Mouse (Mus musculus): Measurements from ENCODE around the gene St6galnac4.
A peak's percentile ranks its signal among the peaks of the same experiment; 100 is the strongest.

Gene St6galnac4

DNA sequence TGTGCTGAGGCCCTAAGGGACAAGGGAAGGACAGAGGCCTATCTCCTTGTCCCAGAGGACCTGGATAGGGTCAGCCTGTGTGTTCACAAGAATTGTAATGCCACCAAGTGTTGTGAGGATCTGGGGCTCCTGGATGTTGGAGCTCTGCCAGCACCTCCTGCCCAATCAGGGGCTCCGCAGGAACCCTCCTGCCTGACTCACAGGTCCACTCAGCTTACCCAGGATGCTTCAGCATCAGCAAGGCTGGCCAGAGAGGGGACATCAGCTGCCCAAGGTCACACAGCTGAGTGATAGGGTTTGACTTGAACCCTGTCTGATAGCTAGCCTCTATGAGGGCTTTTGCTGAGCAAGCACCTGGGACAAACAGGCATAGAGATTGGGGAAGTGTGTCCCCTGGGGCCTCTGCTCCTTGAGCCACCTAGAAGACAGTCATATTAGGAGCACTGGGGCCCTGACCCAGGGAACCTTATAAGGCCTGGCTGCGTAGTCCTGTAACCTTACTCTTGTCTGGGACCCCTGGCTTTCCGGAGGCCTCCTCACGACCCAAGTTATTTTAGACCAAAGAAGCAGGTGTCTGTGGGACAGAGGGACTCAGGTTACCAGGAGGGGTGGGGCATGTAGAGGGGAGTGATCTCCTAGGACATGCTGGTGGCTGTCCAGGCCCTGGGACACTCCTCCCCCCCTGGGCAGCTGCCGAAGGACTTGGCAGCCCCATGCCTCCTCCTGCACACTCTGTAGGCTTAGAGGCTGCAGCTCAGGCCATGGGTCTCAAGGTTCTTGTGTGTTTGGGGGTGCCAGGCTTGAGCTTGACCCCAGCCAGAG is 39.2 kb downstream of the St6galnac4 start:
- DNase-seq (ENCODE audit: low spot score in 2 of 2): peak; percentile 78 to 81

DNA sequence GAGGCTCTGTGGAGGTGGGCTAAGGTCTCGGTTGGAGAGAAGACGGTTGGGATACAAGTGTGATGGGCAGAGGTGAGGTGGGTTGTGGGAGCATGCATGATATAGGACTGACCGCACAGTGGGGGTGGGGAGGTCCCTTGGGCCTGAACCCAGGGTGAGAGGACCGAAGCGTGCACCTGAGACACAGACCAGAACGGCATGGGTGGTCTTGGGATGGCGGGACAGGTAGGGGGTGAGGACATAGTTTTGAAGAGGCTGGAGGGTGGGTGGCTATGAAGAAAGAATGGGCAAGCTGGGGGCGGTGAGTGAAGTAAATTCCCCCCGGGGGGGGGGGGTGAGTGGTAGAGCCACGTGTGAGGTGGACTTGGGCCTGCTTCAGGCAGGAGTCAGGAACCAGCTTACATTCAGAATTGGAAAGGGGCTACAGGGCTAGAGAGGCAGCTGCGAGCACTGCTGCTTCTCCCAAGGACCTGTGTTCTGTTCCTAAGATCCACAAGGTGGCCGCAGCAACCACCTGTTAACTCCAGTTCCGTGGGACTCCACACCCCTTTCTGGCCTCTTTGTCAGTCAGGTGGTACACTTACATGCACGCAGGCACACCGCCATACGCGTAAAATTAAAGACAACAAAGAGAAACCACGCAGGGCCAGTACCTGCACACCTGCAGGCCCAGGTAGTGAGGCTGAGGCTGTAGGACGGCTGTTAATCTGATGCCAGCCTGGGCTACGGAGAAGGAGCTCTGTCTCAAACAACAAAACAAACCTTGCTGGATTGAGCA is 40.6 kb downstream of the St6galnac4 start:
- peak in 1 of 2 experiments; percentile 59 for DNase-seq (ENCODE audit: low spot score in 2 of 2)

DNA sequence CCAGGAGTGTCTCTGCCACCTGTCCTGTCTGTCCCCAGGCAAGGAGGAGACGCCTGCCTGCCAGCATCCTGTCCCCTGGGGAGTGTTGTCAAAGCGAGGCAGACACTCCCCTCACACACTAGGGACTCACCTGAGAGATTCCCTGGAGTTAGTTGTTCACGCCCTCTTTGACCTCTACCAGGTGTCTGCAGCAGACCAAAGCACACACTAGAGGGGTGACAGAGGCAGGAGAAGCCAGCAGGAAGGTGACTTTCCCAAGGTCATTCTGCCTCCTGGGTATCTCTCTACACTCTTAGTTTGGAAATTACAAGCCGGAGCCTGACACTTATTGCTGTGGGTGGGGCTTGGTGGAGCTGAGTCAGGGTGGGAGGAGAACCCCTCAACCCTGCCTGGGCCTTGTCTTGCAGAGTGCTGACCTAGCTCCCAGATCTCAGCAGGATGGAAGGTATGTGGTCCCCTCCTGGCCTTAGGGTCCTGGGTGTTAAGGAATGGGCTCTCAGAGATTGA is 41.2 kb downstream of the St6galnac4 start:
- no peak for DNase-seq (ENCODE audit: low spot score in 2 of 2)

DNA sequence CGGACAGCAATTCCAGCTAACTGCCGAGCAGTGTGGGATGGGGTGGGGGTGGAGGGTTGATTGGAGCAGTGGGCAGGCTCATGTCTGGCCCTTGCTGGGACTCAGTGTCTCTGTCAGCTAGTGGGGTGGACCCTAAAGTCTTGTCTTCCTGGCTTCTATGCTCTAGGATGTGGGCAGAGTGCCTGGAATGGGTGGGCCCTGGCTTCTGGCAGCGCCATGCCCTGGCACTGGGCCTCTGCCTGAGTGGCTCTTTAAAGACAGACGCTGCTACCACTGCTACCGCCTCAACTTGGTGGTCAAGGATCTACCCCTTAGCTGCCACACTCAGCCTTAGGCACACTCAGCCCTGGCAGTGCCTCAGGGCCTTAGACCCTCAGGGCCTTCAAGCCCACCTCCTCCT is 41.8 kb downstream of the St6galnac4 start:
- DNase-seq (ENCODE audit: low spot score in 2 of 2): peak; percentile 85 to 88

DNA sequence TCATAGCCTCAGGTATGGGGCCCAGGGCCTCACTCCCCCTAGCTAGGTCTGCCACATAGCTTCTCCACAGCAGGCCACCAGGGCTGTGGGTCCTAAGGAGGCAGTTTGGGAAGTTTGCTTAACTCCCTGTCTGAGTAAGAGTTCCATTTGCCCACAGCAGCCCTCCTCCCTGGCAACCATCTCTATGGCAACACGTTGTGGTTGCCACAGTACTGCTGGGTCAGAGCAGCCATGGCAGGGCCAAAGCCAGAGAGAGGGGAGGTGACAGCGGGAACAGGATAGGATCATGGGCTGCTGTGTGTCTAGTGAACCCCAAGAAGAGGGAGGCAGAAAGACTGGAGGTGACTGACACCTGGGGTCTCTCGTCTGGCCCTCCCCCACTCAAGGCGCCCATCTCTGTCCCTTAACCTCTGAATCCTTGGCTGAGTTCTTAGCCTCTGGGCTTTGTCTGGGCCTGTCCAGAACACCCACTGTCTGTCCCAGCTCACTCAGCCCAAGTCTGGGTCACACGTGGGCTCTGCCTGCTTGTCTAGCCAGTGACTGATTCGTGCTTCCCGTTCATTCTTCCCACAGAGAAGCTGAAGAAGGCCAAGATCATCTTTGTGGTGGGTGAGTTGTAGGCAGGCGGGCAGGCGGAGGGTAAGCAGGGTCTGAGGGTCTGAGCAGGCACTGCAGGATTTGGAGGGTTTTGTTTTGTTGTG is 42.5 kb downstream of the St6galnac4 start:
- DNase-seq (ENCODE audit: low spot score in 2 of 2): peak; percentile 70 to 81

DNA sequence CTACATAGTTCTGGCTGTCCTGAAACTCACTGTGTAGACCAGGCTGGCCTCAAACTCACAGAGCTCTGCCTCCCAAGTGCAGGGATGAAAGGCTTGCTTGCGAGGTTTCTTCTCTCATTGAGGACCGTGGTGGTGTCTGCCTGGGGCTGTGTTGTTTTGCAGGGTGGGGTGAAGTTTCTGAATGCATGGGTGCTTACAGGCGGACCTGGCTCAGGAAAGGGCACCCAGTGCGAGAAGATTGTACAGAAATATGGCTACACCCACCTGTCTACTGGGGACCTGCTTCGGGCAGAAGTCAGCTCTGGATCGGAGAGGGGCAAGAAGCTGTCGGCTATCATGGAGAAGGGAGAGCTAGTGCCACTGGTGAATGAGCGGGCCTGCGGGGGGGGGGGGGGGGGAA is 43.1 kb downstream of the St6galnac4 start:
- DNase-seq (ENCODE audit: low spot score in 2 of 2): no peak

DNA sequence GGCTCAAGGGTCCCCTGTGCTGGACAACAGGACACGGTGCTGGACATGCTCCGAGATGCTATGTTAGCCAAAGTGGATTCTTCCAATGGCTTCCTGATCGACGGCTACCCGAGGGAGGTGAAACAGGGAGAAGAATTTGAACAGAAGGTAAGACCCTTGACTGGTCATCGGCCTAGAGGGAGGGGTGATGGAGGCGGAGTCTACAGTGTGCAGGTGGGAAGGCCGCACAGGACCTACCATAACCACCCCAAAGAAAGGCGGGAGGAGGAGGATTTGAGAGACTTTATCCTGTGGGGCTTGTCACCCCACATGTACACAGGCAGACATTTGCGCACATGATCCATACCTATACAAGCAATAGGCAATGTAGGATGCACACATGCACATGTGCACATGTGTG is 44.2 kb downstream of the St6galnac4 start:
- no peak for DNase-seq (ENCODE audit: low spot score in 2 of 2)

DNA sequence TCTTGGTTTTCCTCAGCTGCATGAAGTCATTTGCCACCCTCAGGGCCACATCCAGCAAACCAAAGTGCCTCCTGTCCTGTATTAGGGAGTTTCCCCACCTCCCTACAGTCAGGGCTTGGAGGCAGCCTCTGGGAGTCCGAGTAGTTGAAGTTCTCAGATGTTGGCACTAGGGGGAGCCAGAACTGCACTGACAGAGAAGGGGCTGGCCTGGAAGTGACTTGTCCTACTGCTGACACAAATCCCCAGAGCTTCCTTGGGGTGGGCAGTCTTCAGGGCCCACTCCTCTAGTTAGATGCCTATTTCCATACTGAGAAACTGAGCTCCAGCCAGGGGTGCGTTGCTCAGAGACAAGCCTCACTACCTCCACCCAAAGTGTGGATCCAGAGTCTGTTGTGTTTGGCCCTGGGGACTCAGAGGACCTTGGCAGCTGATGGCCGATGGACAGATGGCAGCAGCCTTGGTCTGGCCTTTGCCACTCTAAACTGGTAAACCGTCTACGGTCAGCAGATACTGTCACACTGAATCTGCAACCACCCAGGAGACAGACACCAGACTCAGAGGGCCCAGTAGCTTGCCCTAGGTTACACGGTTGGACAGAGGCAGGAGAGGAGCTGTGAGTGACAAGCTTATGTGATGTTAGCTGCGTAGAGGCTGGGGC is 45.0 kb downstream of the St6galnac4 start:
- DNase-seq (ENCODE audit: low spot score in 2 of 2): peak; percentile 75 to 83

DNA sequence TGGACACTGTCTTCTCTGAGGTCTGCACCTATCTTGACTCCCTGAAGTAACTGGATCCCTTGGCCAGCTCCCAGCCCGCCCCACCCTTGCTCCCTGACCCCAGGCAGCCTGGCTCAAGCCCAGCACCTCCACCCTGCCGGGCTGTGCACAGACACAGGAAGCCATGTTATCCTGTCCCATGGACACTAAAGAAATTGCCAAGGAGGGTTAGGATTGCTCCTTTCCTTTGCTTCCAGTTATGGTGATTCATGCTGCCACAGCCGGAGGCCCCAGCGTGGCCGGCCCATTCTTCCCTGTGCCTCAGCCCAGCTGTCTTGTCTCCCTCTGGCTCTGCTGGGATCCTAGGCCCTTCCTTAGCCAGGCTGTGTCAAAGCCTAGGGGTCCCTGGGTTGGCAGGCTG is 46.8 kb downstream of the St6galnac4 start:
- DNase-seq (ENCODE audit: low spot score in 2 of 2): no peak

DNA sequence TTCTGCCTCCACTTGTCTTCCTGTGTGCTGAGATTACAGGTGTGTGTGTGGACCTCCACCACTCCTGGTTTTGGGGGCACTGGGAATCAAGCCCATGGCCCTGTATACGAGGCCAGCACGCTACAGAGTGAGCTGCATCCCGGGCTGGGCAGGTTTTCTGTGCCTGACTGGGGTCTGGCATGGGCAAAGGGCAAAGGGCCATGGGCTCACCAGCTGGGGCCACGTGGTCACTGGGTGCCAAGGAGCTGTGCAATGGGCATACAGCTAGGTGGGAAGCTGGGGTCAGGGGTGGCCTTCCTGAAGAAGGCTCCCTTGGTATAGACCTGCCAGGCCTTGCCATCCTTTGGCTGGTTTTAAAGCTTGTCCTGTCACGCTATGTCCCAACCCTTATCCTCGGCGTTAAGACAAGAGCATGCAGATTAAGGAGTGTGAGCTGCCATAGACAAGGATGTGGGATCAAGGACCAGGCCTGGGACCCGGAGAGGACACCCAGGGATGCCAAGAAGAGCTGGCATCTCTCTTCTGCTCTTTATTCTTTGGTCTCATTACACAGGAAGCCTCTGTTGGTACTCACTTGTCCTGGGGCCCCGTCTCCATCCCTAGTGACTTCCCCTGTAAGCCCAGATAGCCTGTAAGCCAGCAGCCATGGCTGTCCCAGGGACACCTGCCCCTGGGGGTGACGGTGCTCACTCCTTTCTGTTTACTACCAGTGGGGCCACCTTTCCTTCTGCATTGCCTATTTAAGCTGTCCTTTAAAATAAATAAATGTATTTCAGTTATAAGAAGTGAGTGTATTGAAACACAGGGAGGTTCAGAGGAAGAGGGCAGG is 47.6 kb downstream of the St6galnac4 start:
- no peak for DNase-seq (ENCODE audit: low spot score in 2 of 2)

DNA sequence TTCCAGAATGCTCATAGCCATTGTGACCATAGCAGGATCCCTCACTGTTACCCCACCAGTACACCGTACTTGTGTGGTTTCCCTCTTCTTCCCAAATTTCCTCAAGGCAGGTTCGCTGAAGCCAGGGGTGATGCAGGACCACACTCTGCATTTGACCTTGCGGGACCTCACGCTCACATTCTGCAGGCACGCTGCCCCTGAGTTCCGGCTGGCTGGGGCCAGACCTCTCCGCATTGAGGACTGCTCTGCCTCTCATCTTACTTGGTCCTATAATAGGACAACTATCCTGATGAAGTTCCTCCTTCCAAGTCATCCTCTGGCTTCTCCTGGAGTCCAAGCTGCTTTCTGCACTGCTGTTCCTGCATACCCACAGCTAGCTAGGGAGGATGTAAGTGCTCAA is 49.7 kb downstream of the St6galnac4 start:
- no peak for DNase-seq (ENCODE audit: low spot score in 2 of 2)

DNA sequence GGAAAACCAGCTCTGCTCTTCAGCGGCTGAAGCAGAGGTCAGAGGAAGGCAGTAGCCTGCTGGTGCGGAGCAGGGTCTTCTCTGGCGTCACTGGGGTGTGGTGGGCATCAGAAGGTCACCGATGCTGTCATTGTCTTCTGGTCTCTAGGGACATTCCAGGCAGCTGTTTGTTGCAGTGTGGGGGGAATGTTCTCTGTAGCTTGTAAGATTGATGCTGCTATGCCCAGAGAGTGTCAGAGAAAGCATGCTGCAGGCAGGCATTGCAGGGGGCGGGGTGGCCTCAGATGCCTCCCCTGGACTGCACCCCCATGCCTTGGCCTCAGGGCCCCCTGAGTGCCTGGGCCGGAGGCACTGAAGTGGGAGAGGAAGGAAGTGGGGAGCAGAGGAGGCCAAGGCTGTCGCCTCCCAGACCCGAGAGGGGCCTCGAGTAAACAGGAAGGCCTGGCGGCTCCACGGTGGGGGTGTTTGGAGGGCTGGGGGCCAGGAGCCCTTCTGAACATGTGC is 50.9 kb downstream of the St6galnac4 start:
- DNase-seq (ENCODE audit: low spot score in 2 of 2): peak; percentile 58 to 59

DNA sequence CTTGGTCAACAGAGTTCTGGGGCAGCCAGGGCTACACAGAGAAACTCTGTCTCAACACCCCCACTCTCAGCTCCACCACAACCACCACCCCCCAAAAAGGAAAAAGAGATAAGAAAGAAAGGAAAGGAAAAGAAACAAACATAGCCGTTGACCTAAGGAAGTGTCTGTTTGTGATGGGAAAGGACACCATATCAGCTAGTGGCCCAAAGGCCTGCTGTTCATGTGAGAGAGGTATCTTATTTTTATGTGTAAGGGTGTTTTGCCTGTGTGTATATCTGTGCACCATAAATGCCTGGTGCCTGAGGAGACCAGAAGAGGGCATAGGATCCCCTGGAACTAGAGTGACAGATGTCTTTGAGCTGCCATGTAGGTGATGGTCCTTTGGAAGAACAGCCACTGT is 52.7 kb downstream of the St6galnac4 start:
- DNase-seq (ENCODE audit: low spot score in 2 of 2): no peak

DNA sequence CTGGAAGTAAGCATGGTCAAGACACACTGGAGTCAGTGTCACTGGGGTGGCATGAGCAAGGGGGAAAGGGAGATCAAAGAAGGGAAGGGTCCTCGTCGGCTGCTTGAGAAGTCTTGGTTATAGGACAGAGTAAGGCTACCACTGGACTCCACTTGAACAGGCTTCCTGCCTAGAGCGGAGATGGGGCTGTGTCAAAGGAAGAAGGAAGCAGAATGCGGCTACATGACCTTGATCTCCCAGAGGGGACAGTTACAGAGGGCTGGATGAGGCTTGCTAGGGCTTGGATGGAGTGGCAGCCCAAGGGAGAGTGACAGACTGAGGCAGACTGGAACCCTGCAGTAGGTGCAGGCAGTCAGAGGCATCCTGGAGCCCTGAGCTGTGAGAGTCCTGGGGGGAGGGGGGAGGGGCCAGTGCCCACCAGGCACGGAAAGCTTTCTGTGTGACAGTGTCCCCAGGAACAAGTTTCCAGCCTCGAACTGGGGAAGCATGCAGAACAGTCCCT is 53.7 kb downstream of the St6galnac4 start:
- DNase-seq (ENCODE audit: low spot score in 2 of 2): no peak

DNA sequence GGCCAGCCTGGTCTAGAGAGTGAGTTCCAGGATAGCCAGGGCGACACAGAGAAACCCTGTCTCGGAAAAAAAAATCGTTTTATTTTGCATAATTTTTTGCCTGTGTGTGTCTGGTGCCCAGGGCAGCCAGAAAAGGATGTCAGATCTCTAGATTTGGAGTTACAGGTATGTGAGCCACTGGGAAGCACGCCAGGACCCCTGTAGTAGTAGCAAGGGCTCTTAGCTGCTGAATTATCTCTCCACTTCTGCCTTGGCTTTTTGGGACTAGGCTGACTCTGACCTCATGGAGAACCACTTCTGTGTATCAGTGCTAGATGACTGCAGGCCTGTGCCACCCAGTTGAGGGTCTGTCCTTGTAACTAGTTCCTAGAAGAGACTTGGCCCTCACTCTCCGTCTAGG is 54.9 kb downstream of the St6galnac4 start:
- no peak for DNase-seq (ENCODE audit: low spot score in 2 of 2)

DNA sequence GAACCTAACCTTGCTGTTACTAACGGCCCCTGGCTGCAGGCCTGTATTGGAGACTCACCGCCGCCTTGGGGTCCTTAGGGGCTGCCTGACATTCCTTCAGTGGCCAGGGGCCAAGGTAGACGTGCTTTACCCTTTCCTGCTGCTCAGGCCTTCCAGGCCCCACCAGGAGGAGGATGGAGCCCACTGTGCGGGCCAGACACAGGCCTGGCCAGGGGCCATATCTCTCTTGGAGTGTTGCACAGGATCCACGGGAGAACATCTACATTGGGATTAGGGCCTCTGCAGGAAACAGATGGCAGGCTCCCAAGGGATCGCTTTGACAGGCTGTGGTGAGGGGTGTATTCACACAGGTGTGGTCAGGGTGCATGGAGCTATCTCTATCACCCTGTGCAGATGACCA is 55.9 kb downstream of the St6galnac4 start:
- no peak for DNase-seq (ENCODE audit: low spot score in 2 of 2)

DNA sequence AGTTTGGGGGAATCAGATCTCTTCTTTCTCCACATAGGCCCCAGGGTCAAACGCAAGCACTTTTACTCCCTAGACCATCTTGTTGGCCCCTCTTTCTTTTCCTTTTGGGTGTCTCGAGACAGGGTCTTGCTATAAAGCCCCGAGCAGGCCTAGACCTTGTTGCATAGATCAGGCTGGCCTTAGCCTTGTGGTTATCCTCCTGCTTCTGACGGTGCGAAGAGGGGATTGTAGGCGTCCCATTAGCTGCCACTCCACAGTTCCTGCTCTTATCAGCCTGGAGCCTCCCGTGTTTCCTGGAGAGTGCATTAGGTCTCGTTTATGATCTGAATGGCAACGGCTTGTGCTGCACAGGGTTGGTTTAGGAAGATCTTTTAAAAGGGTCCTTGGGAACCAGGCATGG is 57.2 kb downstream of the St6galnac4 start:
- no peak for DNase-seq (ENCODE audit: low spot score in 2 of 2)

DNA sequence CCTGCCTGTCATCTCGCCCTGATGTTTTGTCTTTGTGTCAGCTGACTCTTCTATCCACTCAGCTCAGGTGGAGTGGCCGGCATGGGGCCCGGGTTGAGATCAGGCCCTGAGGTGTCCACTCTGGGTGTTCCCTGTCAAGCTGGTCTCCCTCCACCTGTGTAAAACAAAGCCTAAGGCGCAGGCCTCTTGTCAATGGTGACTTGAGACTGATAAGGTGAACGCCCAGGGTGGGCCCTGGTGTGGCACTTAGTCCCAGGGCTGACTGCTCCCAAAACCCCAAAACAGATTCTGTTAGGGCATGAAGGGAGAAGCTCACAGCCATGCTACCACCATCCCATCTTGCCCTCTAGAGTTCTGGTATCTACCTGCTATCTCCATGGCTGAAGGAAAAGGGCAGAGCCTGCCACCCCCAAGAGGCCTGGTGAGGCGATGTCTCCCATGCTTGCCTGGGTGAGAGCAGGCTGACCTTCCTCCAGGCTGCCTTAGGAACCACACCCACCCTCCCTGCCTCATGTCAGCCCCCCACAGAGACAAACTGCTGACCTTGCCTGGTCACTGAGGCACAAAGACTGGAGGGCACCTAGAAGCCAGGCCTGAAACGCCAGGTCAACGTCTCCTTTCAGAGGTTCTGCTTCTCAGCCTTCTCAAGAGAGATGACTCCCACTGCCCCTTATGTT is 58.0 kb downstream of the St6galnac4 start:
- DNase-seq (ENCODE audit: low spot score in 2 of 2): no peak

DNA sequence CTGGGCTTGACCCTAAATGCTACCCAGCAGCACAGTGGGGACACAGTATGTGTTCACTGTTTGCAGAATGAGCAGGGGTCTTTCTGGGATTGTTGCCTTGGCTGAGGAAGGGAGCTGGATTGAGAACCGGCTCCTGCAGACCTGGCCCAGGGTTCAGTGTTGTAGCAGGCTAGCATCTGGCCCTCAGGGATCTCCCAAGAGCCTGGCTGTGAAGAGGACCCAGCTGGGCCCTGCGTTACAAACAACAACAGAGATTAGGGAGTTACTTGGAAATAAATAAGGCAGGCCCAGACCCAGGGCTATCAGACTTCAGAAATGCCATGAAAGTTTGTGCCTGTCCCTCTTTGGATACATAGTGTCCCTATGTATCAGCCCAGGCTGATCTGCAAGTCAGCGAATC is 58.8 kb downstream of the St6galnac4 start:
- no peak for DNase-seq (ENCODE audit: low spot score in 2 of 2)

All from right cerebral cortex, postnatal 10 days (tissue).